Mouse (Mus musculus) spleen, postnatal 10 days (tissue): ENCODE measurements around the gene Dchs2.
A peak's percentile ranks its signal among the peaks of the same experiment; 100 is the strongest.

Experiments used
- DNase-seq, 2 experiments: peaks; one replicate each; pipeline ENCODE4 v3.0.0; 2021 to 2022; ENCODE audit warnings: low spot score in 2 of 2

Dchs2 gene

DNA sequence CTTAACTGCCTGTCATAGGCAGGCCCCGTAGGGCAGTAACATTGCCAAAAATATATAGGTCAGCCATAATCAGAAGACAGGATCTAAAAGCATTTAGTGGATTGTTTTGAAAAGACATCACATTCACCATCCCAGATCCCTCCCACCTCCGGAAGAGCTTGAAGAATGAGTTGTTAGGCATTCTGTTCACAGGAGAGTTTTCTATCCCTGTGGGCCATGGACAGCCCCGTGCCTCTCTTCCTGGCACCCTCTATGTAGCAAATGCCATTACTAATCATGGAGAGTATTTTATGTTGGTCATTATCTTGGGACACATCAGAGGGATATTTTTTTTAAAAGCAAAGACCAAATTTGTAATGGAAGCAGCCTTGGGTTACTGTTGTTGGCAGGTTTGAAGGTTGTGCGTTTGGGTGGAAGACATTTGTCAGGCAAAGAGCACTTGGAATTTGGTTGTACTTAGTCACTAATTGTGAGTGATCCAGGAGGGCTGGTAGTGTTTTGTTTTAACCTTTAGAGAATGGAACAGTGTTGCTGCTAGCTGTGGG is 122.3 kb downstream of the Dchs2 start:
- DNase-seq: no peak

DNA sequence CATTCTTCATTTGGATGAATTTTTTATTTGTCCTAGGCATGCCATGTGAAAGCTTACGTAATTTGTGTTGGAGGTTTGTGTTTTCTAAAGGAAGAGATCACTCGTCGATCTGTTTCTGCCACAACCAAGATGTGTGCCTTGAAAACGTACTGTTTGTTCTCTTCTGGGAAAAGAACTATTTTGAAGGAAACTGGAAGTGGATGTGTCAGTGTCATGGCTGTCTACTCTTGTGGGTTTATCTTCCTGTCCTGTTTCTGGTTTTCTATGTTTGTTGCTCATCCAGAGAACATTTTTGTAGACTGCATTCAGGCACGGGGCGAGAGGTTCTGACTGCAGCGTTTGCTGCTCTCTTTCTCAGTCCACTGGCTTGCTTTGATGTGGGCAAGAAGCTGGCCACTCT is 124.2 kb downstream of the Dchs2 start:
- DNase-seq: no peak

DNA sequence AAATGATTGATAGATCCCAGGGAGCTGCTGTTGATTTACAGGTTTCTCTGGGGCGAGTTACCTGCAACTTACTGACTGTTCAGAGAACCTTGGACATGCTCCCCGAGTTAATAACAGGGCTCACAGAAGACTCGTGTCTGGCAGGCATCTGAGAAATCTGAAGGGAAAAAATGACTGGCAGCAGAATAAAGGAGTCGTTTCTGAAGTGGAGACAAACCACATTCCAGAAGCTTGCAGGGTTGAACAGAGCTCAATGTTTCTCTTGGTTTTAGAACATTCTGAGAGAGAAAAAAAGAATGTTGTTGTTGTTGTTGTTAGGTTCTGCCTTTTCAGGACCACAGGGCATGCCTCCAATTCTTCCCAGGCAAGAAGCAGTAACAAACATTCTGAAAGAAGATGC is 131.7 kb downstream of the Dchs2 start:
- no peak for DNase-seq

DNA sequence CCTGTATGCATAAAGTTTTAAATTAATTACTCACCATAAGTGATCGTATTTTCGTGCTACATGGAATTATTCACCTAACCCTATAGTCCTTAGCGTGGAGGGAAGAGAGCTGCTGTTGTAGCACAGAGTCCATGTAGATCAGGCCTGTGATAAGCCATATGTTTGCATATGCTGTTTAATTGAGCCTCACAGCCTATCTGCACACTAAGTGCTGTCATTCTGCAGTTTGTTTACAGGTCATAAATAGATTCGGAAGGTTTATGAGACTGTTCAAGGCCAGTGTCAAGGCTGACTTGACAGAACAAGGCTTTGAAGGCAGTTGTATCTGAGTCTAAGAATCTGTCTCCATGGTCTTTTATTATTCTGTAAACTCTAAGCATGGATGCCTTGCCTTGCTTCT is 138.3 kb downstream of the Dchs2 start:
- no peak for DNase-seq

DNA sequence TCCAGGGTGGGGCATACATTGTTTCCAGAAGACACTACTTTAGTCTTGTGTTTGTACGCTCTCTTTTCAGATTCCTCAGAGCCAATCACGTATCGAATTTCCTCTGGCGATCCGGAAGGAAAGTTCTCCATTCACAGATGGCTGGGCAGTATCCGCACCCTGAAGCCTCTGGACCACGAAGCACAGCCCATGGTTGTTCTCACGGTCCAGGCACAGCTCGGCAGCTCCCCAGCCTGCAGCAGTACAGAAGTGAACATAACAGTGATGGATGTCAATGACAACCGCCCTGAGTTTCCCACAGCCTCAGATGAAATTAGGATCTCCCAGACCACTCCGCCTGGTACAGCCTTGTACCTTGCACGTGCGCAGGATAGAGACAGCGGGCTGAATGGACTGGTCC is 142.5 kb downstream of the Dchs2 start:
- DNase-seq: no peak

DNA sequence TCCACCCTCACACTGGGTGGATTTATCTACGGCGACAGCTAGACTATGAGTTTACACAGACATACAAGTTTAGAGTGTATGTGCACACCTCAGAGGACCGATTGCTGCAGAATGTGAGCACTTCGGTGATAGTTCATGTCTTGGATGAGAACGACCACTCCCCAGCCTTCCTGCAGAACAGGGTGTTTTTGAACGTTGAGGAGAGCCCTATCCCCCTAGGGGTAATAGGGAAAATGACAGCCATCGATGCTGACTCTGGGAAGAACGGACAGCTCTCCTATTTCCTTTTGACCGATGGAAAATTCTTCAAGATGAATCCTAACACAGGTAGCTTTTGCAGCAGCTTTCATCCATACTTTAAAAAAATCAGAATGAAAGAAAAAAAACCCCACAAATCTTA is 143.2 kb downstream of the Dchs2 start:
- DNase-seq: no peak

DNA sequence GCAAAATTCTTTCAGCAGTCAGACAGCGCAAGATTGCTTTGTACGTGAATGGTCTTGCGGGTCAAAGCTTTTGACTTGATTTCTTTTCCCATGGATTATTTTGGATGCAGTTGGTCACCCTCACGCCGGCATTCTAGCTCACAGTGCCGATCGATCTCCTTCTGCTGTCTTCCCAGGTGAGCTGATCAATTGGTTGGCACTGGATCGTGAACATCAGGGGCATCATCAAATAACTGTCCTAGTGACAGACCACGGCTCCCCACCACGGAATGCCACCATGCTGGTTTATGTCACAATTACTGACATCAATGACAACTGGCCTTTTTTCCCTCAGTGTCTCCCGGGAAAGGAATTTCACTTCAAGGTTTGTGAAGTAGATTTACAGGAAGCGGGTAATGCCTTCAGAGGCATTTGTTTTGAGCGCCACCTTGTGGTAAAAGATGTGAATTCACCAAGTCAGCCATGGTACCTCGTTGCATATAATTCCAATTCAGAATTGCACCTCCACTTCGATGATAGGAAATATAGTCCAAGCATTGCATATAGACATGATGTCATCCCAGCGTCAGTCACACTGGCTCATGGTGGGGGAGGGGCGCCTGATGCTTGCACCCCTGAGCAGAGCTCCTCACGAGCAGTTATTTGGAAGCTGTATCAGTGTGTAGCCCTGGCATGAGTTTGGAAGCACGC is 146.0 kb downstream of the Dchs2 start:
- DNase-seq: peak; percentile 5 to 32

DNA sequence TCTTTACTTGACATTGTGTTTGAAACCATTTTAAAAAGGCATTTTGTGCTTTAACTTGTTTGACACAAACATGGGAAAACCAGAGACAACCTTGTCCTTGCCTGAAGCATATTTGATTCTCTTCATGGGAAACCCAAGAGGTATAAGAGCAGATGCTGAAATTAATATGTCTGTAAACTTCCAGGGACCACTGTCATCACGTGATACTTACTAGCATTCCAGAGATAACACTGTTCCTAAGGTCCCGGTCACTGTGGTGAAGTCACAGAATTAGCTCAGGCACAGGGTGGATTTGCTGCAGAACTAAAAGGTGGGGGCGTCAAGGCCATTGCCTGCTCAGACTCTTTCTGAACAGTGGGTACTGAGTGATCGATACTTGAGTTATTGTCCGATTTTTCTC is 148.0 kb downstream of the Dchs2 start:
- DNase-seq: no peak

DNA sequence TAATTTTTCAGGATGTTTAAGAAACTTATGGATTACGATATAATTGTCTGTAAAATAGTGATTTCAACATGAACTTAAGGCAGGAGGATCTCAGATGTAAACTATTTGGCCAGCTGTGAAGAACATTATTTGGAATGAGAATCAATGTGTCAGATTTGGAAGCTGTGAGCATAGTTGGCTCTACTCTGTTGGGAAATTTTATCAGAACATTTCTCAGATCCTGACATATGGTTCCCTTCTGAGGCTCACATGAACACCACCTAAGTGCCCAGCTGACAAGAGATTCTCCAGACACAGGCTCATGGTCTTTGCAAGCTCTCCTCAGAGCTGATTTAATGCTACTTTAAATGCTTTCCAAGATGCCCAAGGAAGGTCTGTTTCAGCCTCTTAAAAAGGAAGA is 156.1 kb downstream of the Dchs2 start:
- DNase-seq: no peak

DNA sequence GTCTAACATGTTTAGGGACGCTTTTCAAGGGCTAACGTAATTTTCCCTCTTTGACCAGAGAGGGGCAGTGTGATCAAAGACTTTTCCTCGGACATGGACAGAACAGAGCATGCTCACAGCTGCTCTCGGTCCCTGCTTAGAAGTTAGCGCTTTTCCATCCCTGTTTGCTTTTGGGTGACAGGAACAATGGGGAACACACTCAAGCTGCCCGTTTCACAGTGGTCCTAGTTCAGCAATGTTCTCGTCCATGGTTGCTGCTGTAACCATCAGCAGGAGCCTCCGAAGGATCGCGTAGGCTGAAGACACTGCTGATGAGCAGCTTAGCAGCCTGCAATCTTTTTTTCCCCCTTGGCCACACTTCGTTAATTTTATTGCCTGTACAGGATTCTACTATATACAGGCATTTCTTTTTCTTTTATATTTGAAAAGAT is 159.2 kb downstream of the Dchs2 start:
- DNase-seq: no peak

DNA sequence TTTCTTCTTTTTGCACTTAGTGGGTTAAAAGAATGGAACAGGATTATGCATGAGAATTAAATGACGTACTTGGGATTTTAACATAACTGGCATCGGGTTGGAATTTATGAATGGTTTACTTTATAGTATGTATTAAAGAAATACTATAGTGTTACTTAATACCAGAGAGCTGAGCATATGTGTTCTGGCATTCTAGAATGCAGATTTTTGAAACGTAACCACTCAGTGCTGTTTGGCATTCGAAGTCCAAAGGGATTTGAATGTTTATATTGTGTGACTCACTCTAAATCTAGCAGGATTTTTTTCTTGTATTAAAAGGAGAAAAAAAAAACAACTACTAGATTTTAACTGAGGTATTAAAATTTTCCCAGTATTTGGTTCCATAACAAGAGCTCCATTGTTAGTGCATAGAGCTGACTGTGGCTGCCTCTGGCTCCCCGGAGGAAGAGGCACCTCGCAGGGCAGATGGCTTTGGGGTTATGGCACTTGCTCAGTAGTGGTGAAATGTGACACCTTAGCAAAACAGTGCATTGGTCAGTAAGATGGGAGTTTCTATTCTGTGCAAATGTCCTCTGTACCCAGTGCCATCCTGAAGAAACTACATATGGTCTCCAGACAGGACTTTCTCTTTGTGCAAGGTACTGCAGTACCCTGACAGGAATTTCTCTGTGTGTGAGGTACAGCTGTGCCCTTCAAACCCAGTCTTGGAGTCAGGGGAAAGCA is 160.5 kb downstream of the Dchs2 start:
- no peak for DNase-seq

DNA sequence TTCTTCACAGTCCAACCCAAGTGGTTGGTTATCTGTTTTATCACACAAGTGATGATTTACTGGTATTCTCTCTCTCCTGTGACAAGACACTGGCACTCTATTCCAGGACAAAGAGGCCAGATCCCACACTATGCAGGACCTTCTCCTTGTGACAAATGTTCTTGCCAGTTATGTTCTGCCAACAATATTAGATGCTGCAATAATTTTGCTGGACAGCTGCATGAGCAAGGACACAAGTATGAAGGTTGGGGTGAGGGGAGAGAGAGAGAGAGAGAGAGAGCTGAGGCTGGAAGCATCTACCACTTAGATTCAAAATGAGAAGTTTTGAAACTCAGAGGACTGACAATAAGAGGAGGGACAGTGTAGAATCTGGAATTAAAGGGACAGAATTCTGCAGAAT is 162.7 kb downstream of the Dchs2 start:
- DNase-seq: no peak

DNA sequence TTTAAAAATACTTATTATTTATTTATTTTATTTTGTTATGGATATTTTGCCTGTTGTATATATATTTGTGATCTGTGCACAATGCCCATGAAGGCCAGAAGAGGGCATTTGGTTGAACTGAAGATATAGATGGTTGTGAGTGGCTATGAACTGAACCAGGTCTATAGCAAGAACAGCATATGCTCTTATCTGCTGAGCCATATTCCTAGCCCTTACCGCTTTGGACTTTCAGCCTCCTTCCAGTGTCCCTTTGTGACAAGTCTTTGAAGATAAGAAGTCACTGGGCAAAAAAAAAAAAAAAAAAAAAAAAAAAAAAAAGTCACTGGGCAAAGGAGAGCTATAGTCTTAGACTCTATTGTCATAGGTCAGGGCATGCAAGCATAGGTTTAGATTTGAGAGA is 163.2 kb downstream of the Dchs2 start:
- DNase-seq: no peak

DNA sequence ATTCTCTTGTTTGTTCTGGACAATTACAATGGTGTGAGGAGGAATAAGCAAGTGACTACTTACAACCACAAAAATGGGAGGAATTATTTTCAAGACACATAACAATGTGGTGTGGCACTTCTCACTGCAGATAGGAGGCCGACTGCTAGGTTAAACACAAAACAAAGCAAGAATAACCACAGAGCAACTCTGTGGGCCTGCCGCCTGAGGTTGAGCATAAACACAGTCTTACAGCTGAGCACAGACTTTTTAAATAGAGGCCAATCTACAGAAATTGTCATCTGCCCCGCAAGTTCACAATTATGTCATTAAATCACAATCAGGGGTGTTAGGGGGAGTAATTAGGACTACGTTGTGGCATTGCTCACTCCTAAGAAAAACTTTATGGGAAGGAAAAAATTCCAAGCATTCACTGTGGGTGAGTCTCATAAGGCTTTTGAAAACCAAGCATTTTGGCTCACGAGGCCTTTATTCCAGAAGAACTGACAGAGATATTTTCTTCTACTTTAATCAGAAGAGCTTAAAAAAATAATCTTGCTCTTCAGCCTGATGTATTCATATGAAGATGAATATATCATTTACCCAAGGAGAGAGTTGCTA is 172.1 kb downstream of the Dchs2 start:
- DNase-seq: no peak

DNA sequence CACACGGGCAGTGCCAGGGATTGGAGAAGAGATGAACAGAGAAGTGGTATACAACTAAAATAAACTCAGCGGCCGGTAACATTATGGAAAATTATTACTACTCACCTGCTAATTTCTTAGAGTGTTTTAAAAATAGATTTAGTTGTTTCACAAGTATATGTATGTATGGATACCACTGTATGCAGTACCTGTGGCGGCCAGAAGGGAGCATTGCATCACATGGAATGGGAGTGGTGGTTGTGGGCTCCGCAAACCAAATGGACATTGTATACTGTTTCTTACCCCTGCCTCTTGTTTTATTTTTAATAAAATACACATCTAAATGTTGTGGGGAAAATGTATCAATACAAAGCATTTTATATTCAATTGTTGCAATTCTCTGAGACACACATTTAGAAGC is 176.1 kb downstream of the Dchs2 start:
- DNase-seq: no peak

DNA sequence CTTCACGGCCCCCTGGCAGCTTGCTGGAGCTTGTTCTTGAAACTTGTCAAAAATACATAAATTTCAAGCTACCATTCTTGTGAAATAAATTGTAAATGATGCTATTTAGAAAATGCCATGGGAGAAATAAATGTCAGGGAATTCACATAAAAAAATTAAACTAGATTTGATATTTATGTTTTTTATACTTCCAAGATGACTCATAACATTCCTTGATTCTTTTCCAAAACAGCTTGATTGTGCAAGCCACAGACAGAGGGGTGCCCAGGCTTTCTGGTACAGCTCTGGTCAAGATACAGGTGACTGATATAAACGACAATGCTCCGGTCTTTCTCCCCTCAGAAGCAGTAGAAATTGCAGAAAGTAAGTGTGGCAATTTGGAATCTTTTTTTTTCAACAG is 218.2 kb downstream of the Dchs2 start:
- no peak for DNase-seq

DNA sequence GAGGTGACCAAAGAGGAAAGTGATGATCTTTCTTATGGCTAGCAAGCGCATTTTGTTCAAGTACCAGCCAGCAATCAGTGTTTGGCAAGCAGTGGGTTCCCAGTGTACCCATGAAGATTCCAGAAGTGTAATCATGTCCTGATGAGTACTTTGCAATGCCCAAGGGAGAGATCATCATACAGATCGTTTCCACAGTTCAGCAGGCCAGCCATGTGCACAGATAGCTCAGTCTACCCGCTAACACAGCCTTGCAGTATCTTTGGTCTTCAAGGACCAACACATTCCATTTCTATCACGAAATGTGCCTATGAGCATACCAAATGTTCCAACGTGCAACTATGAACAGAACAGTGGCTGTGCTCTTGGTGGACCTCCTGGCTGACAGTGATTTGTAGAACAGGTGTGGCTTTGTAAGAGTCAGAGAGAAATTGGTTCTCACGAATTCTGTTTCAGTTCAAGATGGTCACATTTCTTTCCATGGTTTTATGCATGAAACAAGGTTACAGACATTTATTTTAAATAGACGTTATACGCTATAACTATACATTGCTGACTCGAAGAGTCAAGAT is 240.8 kb downstream of the Dchs2 start:
- DNase-seq: no peak

DNA sequence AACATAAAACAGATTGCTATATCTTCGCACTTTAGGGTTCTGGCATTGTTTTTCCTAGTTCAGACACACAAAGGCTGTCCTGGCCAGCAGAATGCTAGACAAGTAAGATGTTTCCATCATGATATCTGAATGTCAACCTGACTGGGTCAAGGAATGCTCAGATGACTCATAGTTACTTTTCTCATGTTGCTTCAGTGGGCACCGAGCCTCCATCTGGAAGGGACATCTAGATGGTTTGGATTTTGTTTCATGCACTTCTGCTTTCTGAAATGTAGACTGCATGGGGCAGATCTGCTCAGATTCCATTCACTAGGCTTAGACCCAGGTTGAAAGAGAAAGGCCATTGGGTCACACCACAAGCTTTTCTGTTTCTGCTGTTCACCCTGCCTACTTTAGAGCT is 242.1 kb downstream of the Dchs2 start:
- no peak for DNase-seq

DNA sequence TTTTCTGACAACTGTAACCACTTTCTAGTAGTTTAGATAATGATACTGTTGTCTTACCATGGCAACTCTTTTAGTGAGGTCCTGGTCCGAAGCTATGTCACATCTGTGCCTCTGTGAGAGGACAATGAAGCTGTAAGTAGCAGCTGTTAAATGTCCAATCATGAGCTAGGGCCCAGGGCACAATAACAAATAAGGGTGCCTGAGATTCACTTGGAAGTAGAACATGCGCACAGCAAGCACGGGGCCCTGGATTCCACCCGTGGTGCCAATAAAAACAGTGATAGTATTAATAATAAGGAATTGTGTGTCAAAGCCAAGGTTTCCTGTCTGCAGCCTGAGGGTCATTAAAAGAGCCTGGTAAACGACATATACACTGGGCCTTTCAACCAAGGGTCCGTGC is 246.6 kb downstream of the Dchs2 start:
- no peak for DNase-seq

DNA sequence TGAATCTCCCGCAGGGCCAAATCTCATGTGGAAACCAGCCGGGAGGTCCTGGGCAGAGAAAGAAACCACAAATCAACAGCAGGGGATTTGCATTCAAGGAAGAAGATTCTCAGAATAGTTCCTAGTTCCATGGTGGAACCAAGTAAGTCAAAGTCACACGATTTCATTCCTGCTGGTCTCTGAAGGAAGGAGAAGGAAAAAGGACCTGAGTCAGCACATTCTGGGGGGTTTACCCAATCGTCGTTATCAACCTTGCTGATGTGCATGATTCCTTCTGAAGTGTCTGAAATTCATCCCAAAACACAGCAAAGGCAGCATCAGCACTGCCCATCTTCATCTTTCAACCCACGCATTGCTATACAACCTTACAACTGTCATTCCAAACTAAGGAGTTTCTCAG is 249.1 kb downstream of the Dchs2 start:
- no peak for DNase-seq
